Mouse (Mus musculus) liver, embryonic 14.5 days (tissue): Measurements from ENCODE around the gene Ttc39a. TPM values are rescaled to one million over a fixed set of nuclear protein-coding genes. Genes with fewer than 3 reads are reported as not detected.

Experiments
- ATAC-seq: fragments of 200-750 bp; cut with Nextera tagmentation; 2 replicates; pipeline ENCODE4 v1.8.0; 2017; ENCODE audit warnings: moderate number of reproducible peaks, mild to moderate bottlenecking, moderate library complexity; ENCODE audit not compliant: insufficient read depth
- DNase-seq, 3 experiments: peaks; one replicate each; pipeline ENCODE4 v3.0.0-alpha.2; 2012 to 2013; ENCODE audit warnings: low read depth in 3 of 3, low spot score in 3 of 3
- H3K27ac ChIP-seq: fragments of 300-500 bp; sonication (generic); 2 replicates; pipeline ENCODE4 v1.5.1; 2014; ENCODE audit warnings: moderate library complexity, mild to moderate bottlenecking, control low read depth, inconsistent platforms
- H3K27me3 ChIP-seq: fragments of 300-500 bp; sonication (generic); 2 replicates; pipeline ENCODE4 v1.6.1; 2014; ENCODE audit warnings: mild to moderate bottlenecking, low read length, moderate library complexity; ENCODE audit not compliant: control insufficient read depth, insufficient read depth
- H3K36me3 ChIP-seq: fragments of 300-500 bp; sonication (generic); replicated peaks from 2 replicates; pipeline ENCODE4 v1.6.1; 2014; ENCODE audit warnings: low read depth; ENCODE audit not compliant: control insufficient read depth, insufficient read depth
- H3K4me1 ChIP-seq, 2 experiments: fragments of 200-500 bp in 1 of 2; fragments of 300-500 bp in 1 of 2; sonication (generic) in 1 of 2; replicated peaks; 2 replicates each; pipeline ENCODE4 v1.6.1; 2012 to 2014; ENCODE audit warnings: antibody characterized with exemption in 1 of 2, inconsistent platforms in 1 of 2, low read length in 1 of 2; ENCODE audit not compliant: control insufficient read depth in 2 of 2, insufficient read depth in 2 of 2
- H3K4me2 ChIP-seq: fragments of 300-500 bp; sonication (generic); 2 replicates; pipeline ENCODE4 v1.6.1; 2014; ENCODE audit warnings: low read depth, mild to moderate bottlenecking, control low read depth, moderate library complexity
- H3K4me3 ChIP-seq, 2 experiments: fragments of 200-500 bp in 1 of 2; fragments of 300-500 bp in 1 of 2; sonication (generic) in 1 of 2; 2 replicates each; pipeline ENCODE4 v1.5.1; 2012 to 2014; ENCODE audit warnings: low read depth in 2 of 2, low read length in 2 of 2, mild to moderate bottlenecking in 2 of 2, control low read depth in 1 of 2, inconsistent platforms in 1 of 2, moderate library complexity in 1 of 2; ENCODE audit not compliant: insufficient read depth in 1 of 2
- H3K9ac ChIP-seq: fragments of 300-500 bp; sonication (generic); replicated peaks from 2 replicates; pipeline ENCODE4 v1.6.1; 2014; ENCODE audit warnings: mild to moderate bottlenecking, control low read depth, moderate library complexity
- H3K9me3 ChIP-seq: fragments of 300-500 bp; sonication (generic); 2 replicates; pipeline ENCODE4 v1.6.1; 2016; ENCODE audit warnings: low read length, mixed read lengths; ENCODE audit not compliant: control insufficient read depth
- CTCF ChIP-seq: IDR thresholded peaks from 2 replicates; pipeline ENCODE4 v1.5.1; 2016; ENCODE audit warnings: antibody characterized with exemption, low read depth, control low read depth
- EP300 ChIP-seq: IDR thresholded peaks from 2 replicates; pipeline ENCODE4 v1.6.1; 2016; ENCODE audit warnings: antibody characterized with exemption, low read depth
- WGBS: fragments of 180-500 bp; shearing (Covaris S2); extraction: QIAGEN DNeasy Blood & Tissue Kit; methylation state at CpG from one replicate; pipeline ENCODE4 v1.1.7; 2014; ENCODE audit not compliant: insufficient replicate concordance; 5-methylcytosine and 5-hydroxymethylcytosine counted together
- polyA plus RNA-seq, 2 experiments: library from polyadenylated mRNA; depleted of rRNA in 1 of 2; stranded (reverse) in 1 of 2; unstranded in 1 of 2; fragments of >200 nt; fragmentation: Nextera tagmentation in 1 of 2; extraction: Ambion mirVana in 1 of 2; gene quantifications; 2 replicates each; pipeline versions ENCODE4 v1.2.1 to v1.2.3; 2012 to 2014

Ttc39a gene
- polyA plus RNA-seq, 2 experiments = 11.7 to 13.6 TPM

- WGBS = 7% methylated on average over 1 of the region's 1 CpGs
- Histone ChIP-seq H3K27me3 (no peaks in the 10 kb centered on the region), H3K4me2 (peak overlapping the region; percentile 75), H3K9ac (peak overlapping the region; percentile 77), H3K4me1 (peaks cover 65 to 68% of the 10 kb centered on the region in 2 experiments), H3K36me3 (peaks cover 49% of the 10 kb centered on the region), H3K27ac (peak overlapping the region; percentile 97), H3K9me3 (no peaks in the 10 kb centered on the region), H3K4me3 (peak overlapping the region in 1 of 2 experiments; percentile 20; a peak in 1 of 4 replicates)
- peak in 1 of 3 experiments; percentile 49 for DNase-seq
- peak; percentile 51; the same call in 1 of the 2 replicates for ATAC-seq
- TF ChIP-seq CTCF (no peak), EP300 (no peak)
Measured at GRCm38 (mm10) chr4:109445956-109446355, 39.5 kb downstream of the Ttc39a start.

DNA sequence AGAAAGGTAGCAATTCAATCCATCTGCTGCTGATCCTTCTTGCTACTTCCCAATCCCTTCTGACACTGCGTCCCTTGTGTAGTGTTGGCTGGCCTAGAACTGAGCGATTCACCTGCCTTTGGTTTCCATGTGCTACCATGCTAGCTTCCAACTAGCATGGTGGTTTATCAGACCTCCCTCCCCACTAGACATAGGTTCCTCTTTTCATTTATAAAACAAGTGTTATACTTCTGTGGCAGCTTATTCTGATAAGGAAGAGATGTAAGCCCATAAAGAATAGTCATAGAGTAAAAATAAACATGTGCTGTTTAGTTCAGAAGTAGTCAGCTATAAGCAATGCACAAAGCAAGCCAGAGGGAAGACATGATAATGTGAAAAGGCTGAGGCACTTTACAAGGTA is 42.1 kb downstream of the Ttc39a start:
- Histone ChIP-seq H3K27ac (peak overlapping the region; percentile 8), H3K4me3 (no peak overlapping the region), H3K27me3 (no peaks in the 10 kb centered on the region), H3K36me3 (peaks cover 45% of the 10 kb centered on the region), H3K9ac (no peak overlapping the region), H3K4me2 (no peak overlapping the region), H3K4me1 (peaks cover 39 to 42% of the 10 kb centered on the region in 2 experiments), H3K9me3 (no peaks in the 10 kb centered on the region)
- WGBS = 83% methylated on average over 2 of the region's 2 CpGs
- no peak for DNase-seq
- no peak for TF ChIP-seq CTCF
- TF ChIP-seq EP300 = no peak
- no peak for ATAC-seq

GRCm38 (mm10) chr4:109456821-109457220 is 50.4 kb downstream of the Ttc39a start:
- no peaks in the 10 kb centered on the region for H3K9me3 ChIP-seq
- H3K4me1 ChIP-seq = no peaks in the 10 kb centered on the region
- no peak for ATAC-seq
- WGBS = 79% methylated on average over 6 of the region's 6 CpGs
- H3K36me3 ChIP-seq = peaks cover 19% of the 10 kb centered on the region
- H3K4me2 ChIP-seq = no peak overlapping the region
- H3K4me3 ChIP-seq = no peak overlapping the region
- no peak overlapping the region for H3K9ac ChIP-seq
- TF ChIP-seq CTCF (no peak), EP300 (no peak)
- H3K27ac ChIP-seq = no peak overlapping the region
- DNase-seq = no peak
- no peaks in the 10 kb centered on the region for H3K27me3 ChIP-seq

- Histone ChIP-seq H3K36me3 (no peaks in the 10 kb centered on the region), H3K27ac (no peak overlapping the region), H3K9ac (no peak overlapping the region), H3K9me3 (no peaks in the 10 kb centered on the region), H3K4me2 (no peak overlapping the region), H3K27me3 (no peaks in the 10 kb centered on the region), H3K4me1 (peaks cover 4 to 11% of the 10 kb centered on the region in 2 experiments), H3K4me3 (no peak overlapping the region)
- TF ChIP-seq CTCF = no peak
- no peak for TF ChIP-seq EP300
- ATAC-seq (no peak), DNase-seq (no peak)
- WGBS = 70% methylated on average over 3 of the region's 3 CpGs
Measured at GRCm38 (mm10) chr4:109460421-109461179, 54.2 kb downstream of the Ttc39a start.

DNA sequence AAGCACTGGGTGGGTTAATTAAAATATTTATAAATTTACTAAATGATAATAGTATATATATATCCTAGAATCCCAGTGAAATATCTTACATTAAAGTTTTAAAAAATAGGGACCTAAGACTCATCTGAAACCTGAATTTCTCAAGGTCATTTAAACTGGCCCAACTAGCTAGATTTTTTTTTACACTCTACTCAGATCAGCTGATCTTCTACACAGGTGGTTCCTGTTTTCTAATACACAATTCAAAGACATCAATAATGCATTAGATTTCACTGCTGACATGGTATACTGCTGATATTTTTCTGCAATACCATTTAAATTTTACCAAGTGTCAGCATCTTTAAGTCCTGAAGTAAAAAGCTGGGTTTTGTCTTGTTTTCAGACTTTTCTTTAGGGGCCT is 57.5 kb downstream of the Ttc39a start:
- Histone ChIP-seq H3K36me3 (no peaks in the 10 kb centered on the region), H3K9me3 (no peaks in the 10 kb centered on the region), H3K4me3 (no peak overlapping the region), H3K27me3 (no peaks in the 10 kb centered on the region), H3K9ac (no peak overlapping the region), H3K27ac (no peak overlapping the region), H3K4me2 (no peak overlapping the region), H3K4me1 (peaks cover 20 to 27% of the 10 kb centered on the region in 2 experiments)
- TF ChIP-seq EP300 = no peak
- no peak for TF ChIP-seq CTCF
- DNase-seq = no peak
- ATAC-seq = no peak
